Mouse (Mus musculus) heart, postnatal 0 days (tissue): ENCODE results near the gene Igsf8.

Experiments
- CTCF ChIP-seq: IDR thresholded peaks from 2 replicates; pipeline ENCODE4 v1.5.1; 2016; ENCODE audit warnings: antibody characterized with exemption, control low read depth, low read depth
- EP300 ChIP-seq: IDR thresholded peaks from 2 replicates; pipeline ENCODE4 v1.6.1; 2016; ENCODE audit warnings: antibody characterized with exemption, low read depth

GRCm38 (mm10) chr1:172328041-172328440 is 66.6 kb downstream of the Igsf8 start:
- TF ChIP-seq CTCF: no peak
- no peak for TF ChIP-seq EP300
